Mouse (Mus musculus) stomach, embryonic 14.5 days (tissue): ENCODE measurements at regions not wholly inside any gene's neighbourhood (a gene's known extent, or its start where the extent isn't known, plus 50 kb on each side); places are given as distances from the start of the nearest gene placed in this dataset.
A peak's percentile ranks its signal among the peaks of the same experiment; 100 is the strongest.

Experiments
- ATAC-seq: fragments of 200-750 bp; cut with Nextera tagmentation; 2 replicates; pipeline ENCODE4 v1.8.0; 2017; ENCODE audit warnings: low read depth, moderate TSS enrichment; ENCODE audit not compliant: insufficient number of reproducible peaks, insufficient read depth, low FRiP score
- H3K27ac ChIP-seq: fragments of 300-500 bp; sonication (generic); 2 replicates; pipeline ENCODE4 v1.5.1; 2014; ENCODE audit warnings: mild to moderate bottlenecking, low read length, moderate library complexity, mixed read lengths
- H3K27me3 ChIP-seq: fragments of 300-500 bp; sonication (generic); 2 replicates; pipeline ENCODE4 v1.6.1; 2014; ENCODE audit warnings: low read length, control low read depth, mixed read lengths; ENCODE audit not compliant: control insufficient read depth, insufficient read depth
- H3K36me3 ChIP-seq: fragments of 300-500 bp; sonication (generic); 2 replicates; pipeline ENCODE4 v1.6.1; 2014; ENCODE audit warnings: mild to moderate bottlenecking, control low read depth, low read length, moderate library complexity, mixed read lengths; ENCODE audit not compliant: control insufficient read depth, insufficient read depth
- H3K4me1 ChIP-seq: fragments of 300-500 bp; sonication (generic); 2 replicates; pipeline ENCODE4 v1.6.1; 2014; ENCODE audit warnings: low read length, control low read depth, mixed read lengths; ENCODE audit not compliant: control insufficient read depth, insufficient read depth
- H3K4me2 ChIP-seq: fragments of 300-500 bp; sonication (generic); replicated peaks from 2 replicates; pipeline ENCODE4 v1.6.1; 2014; ENCODE audit warnings: low read depth, low read length, control low read depth
- H3K4me3 ChIP-seq: fragments of 300-500 bp; sonication (generic); 2 replicates; pipeline ENCODE4 v1.5.1; 2014; ENCODE audit warnings: low read depth, low read length, control low read depth
- H3K9ac ChIP-seq: fragments of 300-500 bp; sonication (generic); replicated peaks from 2 replicates; pipeline ENCODE4 v1.6.1; 2014; ENCODE audit warnings: low read depth, mild to moderate bottlenecking, control low read depth, low read length, moderate library complexity, mixed read lengths
- H3K9me3 ChIP-seq: fragments of 300-500 bp; sonication (generic); 2 replicates; pipeline ENCODE4 v1.6.1; 2016; ENCODE audit warnings: low read depth, low read length, control low read depth; ENCODE audit not compliant: control insufficient read depth
- WGBS: fragments of 180-500 bp; shearing (Covaris S2); extraction: QIAGEN DNeasy Blood & Tissue Kit; methylation state at CpG from one replicate; pipeline ENCODE4 v1.1.7; 2014; 5-methylcytosine and 5-hydroxymethylcytosine counted together

DNA sequence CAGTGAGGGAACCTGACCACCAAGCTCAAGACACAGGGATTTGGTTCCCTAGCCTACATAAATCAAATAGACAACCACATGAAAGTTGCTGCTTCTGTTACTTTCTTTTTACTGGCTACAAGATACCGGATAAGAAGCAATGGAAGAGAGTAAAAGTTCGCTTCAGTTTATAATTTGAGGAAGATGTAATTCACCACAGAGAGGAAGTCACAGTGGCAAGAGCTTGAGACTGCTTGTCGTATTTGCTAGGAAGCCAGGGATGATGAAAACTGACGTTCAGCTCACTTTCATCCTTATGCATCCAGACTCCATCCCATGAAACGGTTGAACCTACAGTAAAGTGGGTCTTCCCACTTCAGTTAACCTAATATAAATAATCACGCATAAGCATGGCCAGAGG is 102.1 kb upstream of the Slc4a7 start:
- 58% methylated on average over 6 of the region's 6 CpGs for WGBS
- Histone ChIP-seq H3K27ac (no peak overlapping the region), H3K4me2 (no peak overlapping the region), H3K9me3 (no peaks in the 10 kb centered on the region), H3K36me3 (no peaks in the 10 kb centered on the region), H3K9ac (no peak overlapping the region), H3K27me3 (no peaks in the 10 kb centered on the region), H3K4me1 (no peaks in the 10 kb centered on the region), H3K4me3 (no peak overlapping the region)
- ATAC-seq = no peak

DNA sequence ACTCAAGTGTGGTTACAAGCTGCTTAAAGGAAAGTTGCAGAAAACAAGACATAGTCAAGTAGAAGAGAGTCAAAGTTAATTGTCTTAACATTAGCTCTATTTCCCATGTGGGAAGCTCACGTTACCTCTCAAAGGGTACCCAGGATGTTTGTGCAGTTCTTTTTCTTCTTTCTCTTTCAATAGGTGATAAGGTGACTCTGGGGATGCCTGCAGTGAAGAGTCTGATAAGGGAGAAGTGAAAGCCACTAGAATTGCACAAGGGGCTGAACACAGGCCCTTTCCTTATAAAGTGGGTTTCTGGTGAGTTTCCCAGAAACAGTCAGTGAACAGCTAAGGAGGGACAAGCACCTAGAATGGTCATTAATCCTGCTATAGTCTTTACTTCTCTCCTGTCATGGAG is 98.6 kb upstream of the Slc4a7 start:
- no peak overlapping the region for H3K4me3 ChIP-seq
- no peak overlapping the region for H3K27ac ChIP-seq
- 60% methylated on average over 1 of the region's 1 CpGs for WGBS
- H3K36me3 ChIP-seq = no peaks in the 10 kb centered on the region
- ATAC-seq = no peak
- H3K9ac ChIP-seq = no peak overlapping the region
- no peaks in the 10 kb centered on the region for H3K27me3 ChIP-seq
- no peaks in the 10 kb centered on the region for H3K4me1 ChIP-seq
- H3K9me3 ChIP-seq = no peaks in the 10 kb centered on the region
- H3K4me2 ChIP-seq = no peak overlapping the region

- Histone ChIP-seq H3K9me3 (no peaks in the 10 kb centered on the region), H3K4me3 (no peak overlapping the region), H3K36me3 (no peaks in the 10 kb centered on the region), H3K9ac (no peak overlapping the region), H3K27ac (no peak overlapping the region), H3K27me3 (no peaks in the 10 kb centered on the region), H3K4me1 (no peaks in the 10 kb centered on the region), H3K4me2 (no peak overlapping the region)
- WGBS = 87% methylated on average over 3 of the region's 3 CpGs
- no peak for ATAC-seq
Observed at GRCm38 (mm10) chr14:14607074-14607473, 95.0 kb upstream of the Slc4a7 start.

DNA sequence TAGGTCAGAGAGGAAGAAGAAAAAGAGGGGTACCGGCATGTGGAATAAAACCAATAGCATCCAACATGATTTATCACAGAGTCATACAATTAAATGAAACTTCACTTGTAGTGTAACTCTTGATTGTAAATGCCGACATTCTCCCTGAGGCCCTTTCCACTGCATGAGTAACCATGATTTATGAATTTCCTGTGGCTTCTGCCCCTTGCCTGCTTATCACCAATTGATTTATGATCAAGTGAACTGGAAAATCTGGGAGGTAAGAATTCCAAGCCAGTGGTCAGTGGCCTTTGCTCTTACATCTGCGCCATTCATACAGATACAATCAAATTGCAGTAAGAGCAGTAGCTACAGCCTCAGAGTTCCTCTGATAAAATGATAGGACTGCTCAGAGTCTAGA is 89.8 kb upstream of the Slc4a7 start:
- Histone ChIP-seq H3K9me3 (no peaks in the 10 kb centered on the region), H3K9ac (no peak overlapping the region), H3K4me1 (no peaks in the 10 kb centered on the region), H3K27ac (no peak overlapping the region), H3K4me3 (no peak overlapping the region), H3K36me3 (no peaks in the 10 kb centered on the region), H3K4me2 (no peak overlapping the region), H3K27me3 (no peaks in the 10 kb centered on the region)
- 38% methylated on average over 3 of the region's 3 CpGs for WGBS
- ATAC-seq = no peak

- Histone ChIP-seq H3K9ac (no peak overlapping the region), H3K4me1 (no peaks in the 10 kb centered on the region), H3K9me3 (no peaks in the 10 kb centered on the region), H3K27me3 (no peaks in the 10 kb centered on the region), H3K27ac (no peak overlapping the region), H3K4me3 (no peak overlapping the region), H3K4me2 (no peak overlapping the region), H3K36me3 (no peaks in the 10 kb centered on the region)
- ATAC-seq = no peak
- WGBS = 84% methylated on average over 5 of the region's 5 CpGs
Observed at GRCm38 (mm10) chr14:14620316-14620715, 81.8 kb upstream of the Slc4a7 start.

- no peak overlapping the region for H3K4me3 ChIP-seq
- H3K9me3 ChIP-seq = no peaks in the 10 kb centered on the region
- no peaks in the 10 kb centered on the region for H3K27me3 ChIP-seq
- ATAC-seq = no peak
- H3K36me3 ChIP-seq = no peaks in the 10 kb centered on the region
- peaks cover 9% of the 10 kb centered on the region; the same call in 1 of the 2 replicates for H3K4me1 ChIP-seq
- no peak overlapping the region for H3K27ac ChIP-seq
- H3K4me2 ChIP-seq = no peak overlapping the region
- H3K9ac ChIP-seq = no peak overlapping the region
- WGBS = 66% methylated on average over 1 of the region's 1 CpGs
Observed at GRCm38 (mm10) chr14:14628673-14629072, 73.4 kb upstream of the Slc4a7 start.

DNA sequence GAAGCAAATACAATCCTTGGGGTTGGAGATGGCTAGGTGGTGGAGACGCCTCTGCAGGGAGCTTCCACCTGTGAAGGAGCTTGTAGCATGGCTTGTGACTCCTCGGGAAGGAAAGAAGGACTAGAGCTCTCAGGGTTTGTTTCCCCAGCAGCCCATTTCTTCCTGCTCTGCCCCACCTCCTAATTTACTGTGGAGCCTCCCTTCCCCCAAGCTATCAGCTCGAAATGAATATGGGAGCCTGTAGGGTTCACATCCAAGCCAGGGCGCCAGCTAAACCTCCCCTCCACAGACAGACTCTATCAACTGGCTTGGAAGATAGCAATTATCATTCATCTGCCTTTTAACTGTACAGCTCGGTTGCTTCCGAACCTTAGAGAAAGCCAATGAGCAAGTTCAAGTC is 70.3 kb upstream of the Slc4a7 start:
- Histone ChIP-seq H3K4me2 (no peak overlapping the region), H3K36me3 (no peaks in the 10 kb centered on the region), H3K9ac (no peak overlapping the region), H3K27me3 (no peaks in the 10 kb centered on the region), H3K4me1 (peaks cover 13% of the 10 kb centered on the region; the same call in 1 of the 2 replicates), H3K27ac (no peak overlapping the region), H3K9me3 (no peaks in the 10 kb centered on the region), H3K4me3 (no peak overlapping the region)
- 47% methylated on average over 6 of the region's 6 CpGs for WGBS
- ATAC-seq = no peak

GRCm38 (mm10) chr14:14632471-14632870 is 69.6 kb upstream of the Slc4a7 start:
- H3K9me3 ChIP-seq = no peaks in the 10 kb centered on the region
- peak overlapping the region; percentile 22 for H3K4me3 ChIP-seq
- H3K9ac ChIP-seq = no peak overlapping the region
- no peaks in the 10 kb centered on the region for H3K27me3 ChIP-seq
- H3K36me3 ChIP-seq = no peaks in the 10 kb centered on the region
- no peak overlapping the region for H3K27ac ChIP-seq
- ATAC-seq = peak; percentile 63
- peak overlapping the region; percentile 54 for H3K4me2 ChIP-seq
- peaks cover 13% of the 10 kb centered on the region; the same call in 1 of the 2 replicates for H3K4me1 ChIP-seq
- under 1% methylated on average over 15 of the region's 15 CpGs for WGBS
